Mouse (Mus musculus): ENCODE data around the gene 3100002H09Rik. TPM values are rescaled to one million over a fixed set of nuclear protein-coding genes. Genes with fewer than 3 reads are reported as not detected.

3100002H09Rik gene
- not detected in 2 replicates for polyA plus RNA-seq (2015; fragmentation: Nextera tagmentation; extraction: Ambion mirVana)

DNA sequence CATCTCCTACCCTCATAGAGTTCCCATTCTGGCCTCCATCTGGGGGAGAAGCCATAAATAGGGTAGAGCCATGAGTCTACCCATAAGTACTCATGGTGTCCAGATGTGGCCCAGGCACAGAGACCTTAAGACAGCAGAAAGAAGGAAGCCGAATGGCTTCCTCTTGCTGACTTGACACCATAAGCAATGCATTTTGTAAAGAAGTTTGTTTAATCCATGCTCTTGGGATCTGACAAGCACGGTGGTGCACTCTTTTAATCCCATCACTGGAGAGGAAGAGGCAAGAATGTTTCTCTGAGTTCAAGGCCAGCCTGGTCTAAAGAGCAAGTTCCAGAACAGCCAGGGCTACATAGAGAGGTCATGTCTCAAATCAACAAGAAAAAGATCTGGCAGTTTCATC lies at the start of gene 3100002H09Rik:
Gene 3100002H09Rik (minus strand): TSS at position 101 of the 400 bp plus-strand sequence.

DNA sequence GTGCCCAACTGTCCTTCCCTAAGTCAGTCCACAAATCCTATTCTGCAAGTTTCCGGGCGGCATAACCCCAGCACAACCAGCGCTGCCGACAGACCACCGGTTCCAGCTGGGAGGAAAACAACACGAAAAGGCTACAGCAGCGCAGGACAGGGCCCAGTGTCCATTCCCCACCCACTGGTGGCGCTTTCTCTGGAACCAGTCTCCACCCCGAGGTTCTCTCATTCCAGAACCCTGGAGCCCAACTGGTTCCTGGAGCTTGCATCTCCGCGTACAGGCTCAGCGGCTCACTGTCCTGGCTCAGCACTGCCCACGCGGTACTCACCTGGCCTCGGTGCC lies 45.9 kb upstream of the 3100002H09Rik start, which contains the start of gene Pou3f1:
Gene Pou3f1 (plus strand): TSS at position 290 of the 336 bp plus-strand sequence.

Other genes starting within 250 kb of the 3100002H09Rik start
- 0.28 and 0.30 TPM in 2 replicates for gene Pou3f1, start 46.0 kb upstream of the 3100002H09Rik start, polyA plus RNA-seq (2015; fragmentation: Nextera tagmentation; extraction: Ambion mirVana)
- gene Utp11, start 82.8 kb upstream of the 3100002H09Rik start, polyA plus RNA-seq (2015; fragmentation: Nextera tagmentation; extraction: Ambion mirVana), result 48.7 and 66.3 TPM in 2 replicates
- 4.2 and 6.0 TPM in 2 replicates for gene Fhl3, start 89.9 kb upstream of the 3100002H09Rik start, polyA plus RNA-seq (2015; fragmentation: Nextera tagmentation; extraction: Ambion mirVana)
- gene Sf3a3, start 104.0 kb upstream of the 3100002H09Rik start, polyA plus RNA-seq (2015; fragmentation: Nextera tagmentation; extraction: Ambion mirVana), result 67.3 and 84.7 TPM in 2 replicates
- gene Inpp5b, start 131.0 kb upstream of the 3100002H09Rik start, polyA plus RNA-seq (2015; fragmentation: Nextera tagmentation; extraction: Ambion mirVana), result 16.0 and 21.1 TPM in 2 replicates
- gene Mtf1, start 191.3 kb upstream of the 3100002H09Rik start, polyA plus RNA-seq (2015; fragmentation: Nextera tagmentation; extraction: Ambion mirVana), result 13.1 and 13.8 TPM in 2 replicates
- 36.0 and 54.0 TPM in 2 replicates for gene Yrdc, start 239.9 kb upstream of the 3100002H09Rik start, polyA plus RNA-seq (2015; fragmentation: Nextera tagmentation; extraction: Ambion mirVana)
- 131 and 184 TPM in 2 replicates for gene 1110065P20Rik, start 240.4 kb upstream of the 3100002H09Rik start, polyA plus RNA-seq (2015; fragmentation: Nextera tagmentation; extraction: Ambion mirVana)

Measured in adrenal gland, postnatal 0 days (tissue).